Mouse (Mus musculus): ENCODE results near the gene Prkcq.

DNA sequence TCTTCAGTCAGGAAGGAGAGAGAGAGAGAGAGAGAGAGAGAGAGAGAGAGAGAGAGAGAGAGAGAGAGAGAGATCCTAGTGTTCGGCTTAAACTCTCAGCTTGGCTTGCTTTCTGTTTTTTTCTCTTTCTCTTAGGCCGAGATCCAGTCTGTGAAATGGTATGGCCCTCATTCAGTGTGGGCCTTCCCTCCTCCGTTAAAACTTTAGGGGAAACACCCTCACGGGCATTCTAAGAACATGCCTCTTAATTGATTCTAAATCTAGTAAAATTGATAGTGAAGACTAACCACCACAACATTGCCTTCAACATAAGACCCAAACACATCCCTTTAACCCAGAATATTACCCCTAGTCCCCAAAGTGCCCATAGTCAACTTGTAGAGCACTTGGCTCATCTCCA, 66.3 kb downstream of the Prkcq start:
- no peak for TF ChIP-seq CTCF (IDR thresholded peaks at IDR 0.05; ENCODE audit: low read depth, low read length)
- TF ChIP-seq POLR2A (IDR thresholded peaks at IDR 0.05; ENCODE audit: extremely low read depth, insufficient read depth, low read length), result no peak
